Mouse (Mus musculus) embryonic facial prominence, embryonic 11.5 days (tissue): ENCODE measurements around the gene Fam160a1. TPM values are rescaled to one million over a fixed set of nuclear protein-coding genes. Genes with fewer than 3 reads are reported as not detected.

Experiments used
- ATAC-seq: fragments of 200-750 bp; cut with Nextera tagmentation; replicated peaks from 2 replicates; pipeline ENCODE4 v1.8.0; 2017; ENCODE audit warnings: low read depth; ENCODE audit not compliant: insufficient number of reproducible peaks, low FRiP score, low TSS enrichment
- DNase-seq: peaks from one replicate; pipeline ENCODE4 v3.0.0-alpha.2; 2015; ENCODE audit warnings: low spot score
- H3K27ac ChIP-seq: fragments of 300-500 bp; sonication (generic); replicated peaks from 2 replicates; pipeline ENCODE4 v1.5.1; 2014; ENCODE audit warnings: mild to moderate bottlenecking, low read depth, low read length, control low read depth
- H3K27me3 ChIP-seq: fragments of 300-500 bp; sonication (generic); 2 replicates; pipeline ENCODE4 v1.6.1; 2014; ENCODE audit warnings: mild to moderate bottlenecking, low read length, moderate library complexity, mixed read lengths; ENCODE audit not compliant: control insufficient read depth, insufficient read depth
- H3K36me3 ChIP-seq: fragments of 300-500 bp; sonication (generic); replicated peaks from 2 replicates; pipeline ENCODE4 v1.6.1; 2014; ENCODE audit warnings: low read depth, mild to moderate bottlenecking, low read length, moderate library complexity, mixed read lengths; ENCODE audit not compliant: control insufficient read depth, insufficient read depth
- H3K4me1 ChIP-seq: fragments of 300-500 bp; sonication (generic); 2 replicates; pipeline ENCODE4 v1.6.1; 2014; ENCODE audit warnings: low read length, mixed read lengths; ENCODE audit not compliant: control insufficient read depth, insufficient read depth
- H3K4me2 ChIP-seq: fragments of 300-500 bp; sonication (generic); 2 replicates; pipeline ENCODE4 v1.6.1; 2014; ENCODE audit warnings: low read depth, mild to moderate bottlenecking, control low read depth, low read length, moderate library complexity
- H3K4me3 ChIP-seq: fragments of 300-500 bp; sonication (generic); 2 replicates; pipeline ENCODE4 v1.5.1; 2014; ENCODE audit warnings: low read depth, low read length, control low read depth
- H3K9ac ChIP-seq: fragments of 300-500 bp; sonication (generic); replicated peaks from 2 replicates; pipeline ENCODE4 v1.6.1; 2014; ENCODE audit warnings: mild to moderate bottlenecking, control low read depth, low read length
- H3K9me3 ChIP-seq: fragments of 300-500 bp; sonication (generic); replicated peaks from 2 replicates; pipeline ENCODE4 v1.6.1; 2016; ENCODE audit warnings: mild to moderate bottlenecking, low read length, inconsistent platforms, mixed read lengths; ENCODE audit not compliant: control insufficient read depth
- WGBS: fragments of 180-500 bp; shearing (Covaris S2); extraction: QIAGEN DNeasy Blood & Tissue Kit; methylation state at CpG from one replicate; pipeline ENCODE4 v1.1.7; 2014; 5-methylcytosine and 5-hydroxymethylcytosine counted together
- polyA plus RNA-seq: library from polyadenylated mRNA; unstranded; fragments of >200 nt; fragmentation: Nextera tagmentation; extraction: Ambion mirVana; gene quantifications from 2 replicates; pipeline ENCODE4 v1.2.1, GENCODE M21; 2014

Gene Fam160a1
- polyA plus RNA-seq, 1 experiment from 2014 or later: 1.6 TPM

GRCm38 (mm10) chr3:85634389-85635125, 182.5 kb downstream of the Fam160a1 start:
- no peak for DNase-seq
- no peak overlapping the region for H3K27ac ChIP-seq
- no peak overlapping the region for H3K4me2 ChIP-seq
- H3K9ac ChIP-seq: no peak overlapping the region
- H3K27me3 ChIP-seq: no peaks in the 10 kb centered on the region
- 82% methylated on average over 8 of the region's 8 CpGs for WGBS
- no peak overlapping the region for H3K4me3 ChIP-seq
- H3K36me3 ChIP-seq: no peaks in the 10 kb centered on the region
- no peaks in the 10 kb centered on the region for H3K9me3 ChIP-seq
- ATAC-seq: no peak
- no peaks in the 10 kb centered on the region for H3K4me1 ChIP-seq

GRCm38 (mm10) chr3:85633733-85634132, 183.4 kb downstream of the Fam160a1 start:
- 78% methylated on average over 2 of the region's 2 CpGs for WGBS
- Histone ChIP-seq H3K9ac (no peak overlapping the region), H3K27me3 (no peaks in the 10 kb centered on the region), H3K4me2 (no peak overlapping the region), H3K36me3 (no peaks in the 10 kb centered on the region), H3K4me1 (no peaks in the 10 kb centered on the region), H3K9me3 (no peaks in the 10 kb centered on the region), H3K27ac (no peak overlapping the region), H3K4me3 (no peak overlapping the region)
- ATAC-seq (no peak), DNase-seq (no peak)

- Histone ChIP-seq H3K27me3 (no peaks in the 10 kb centered on the region), H3K36me3 (no peaks in the 10 kb centered on the region), H3K4me2 (no peak overlapping the region), H3K27ac (no peak overlapping the region), H3K4me1 (no peaks in the 10 kb centered on the region), H3K9ac (no peak overlapping the region), H3K9me3 (no peaks in the 10 kb centered on the region), H3K4me3 (no peak overlapping the region)
- 92% methylated on average over 4 of the region's 4 CpGs for WGBS
- ATAC-seq (no peak), DNase-seq (no peak)
Observed at GRCm38 (mm10) chr3:85629895-85630510, 187.1 kb downstream of the Fam160a1 start.

GRCm38 (mm10) chr3:85619751-85620150, 197.3 kb downstream of the Fam160a1 start:
- no peaks in the 10 kb centered on the region for H3K4me1 ChIP-seq
- ATAC-seq: no peak
- no peak overlapping the region for H3K9ac ChIP-seq
- WGBS: 97% methylated on average over 1 of the region's 1 CpGs
- no peaks in the 10 kb centered on the region for H3K9me3 ChIP-seq
- no peak for DNase-seq
- H3K36me3 ChIP-seq: no peaks in the 10 kb centered on the region; the same call in 1 of the 2 replicates
- no peak overlapping the region for H3K4me3 ChIP-seq
- H3K27me3 ChIP-seq: no peaks in the 10 kb centered on the region
- no peak overlapping the region for H3K27ac ChIP-seq
- H3K4me2 ChIP-seq: no peak overlapping the region

- Histone ChIP-seq H3K27me3 (no peaks in the 10 kb centered on the region), H3K4me1 (no peaks in the 10 kb centered on the region), H3K36me3 (no peaks in the 10 kb centered on the region; the same call in 1 of the 2 replicates), H3K9ac (no peak overlapping the region), H3K4me3 (no peak overlapping the region), H3K27ac (no peak overlapping the region), H3K4me2 (no peak overlapping the region), H3K9me3 (no peaks in the 10 kb centered on the region)
- 88% methylated on average over 5 of the region's 5 CpGs for WGBS
- DNase-seq: no peak
- no peak for ATAC-seq
Observed at GRCm38 (mm10) chr3:85619345-85619744, 197.7 kb downstream of the Fam160a1 start.

- no peaks in the 10 kb centered on the region; the same call in 1 of the 2 replicates for H3K36me3 ChIP-seq
- H3K27me3 ChIP-seq: no peaks in the 10 kb centered on the region
- DNase-seq: no peak
- 82% methylated on average over 6 of the region's 6 CpGs for WGBS
- H3K9ac ChIP-seq: no peak overlapping the region
- H3K4me3 ChIP-seq: no peak overlapping the region
- H3K4me1 ChIP-seq: no peaks in the 10 kb centered on the region
- H3K9me3 ChIP-seq: no peaks in the 10 kb centered on the region
- no peak for ATAC-seq
- H3K27ac ChIP-seq: no peak overlapping the region
- H3K4me2 ChIP-seq: no peak overlapping the region
Observed at GRCm38 (mm10) chr3:85618885-85619284, 198.2 kb downstream of the Fam160a1 start.

- Histone ChIP-seq H3K4me3 (no peak overlapping the region), H3K27ac (no peak overlapping the region), H3K27me3 (no peaks in the 10 kb centered on the region), H3K9me3 (no peaks in the 10 kb centered on the region), H3K4me2 (no peak overlapping the region), H3K36me3 (no peaks in the 10 kb centered on the region; the same call in 1 of the 2 replicates), H3K4me1 (no peaks in the 10 kb centered on the region), H3K9ac (no peak overlapping the region)
- DNase-seq: no peak
- WGBS: 87% methylated on average over 1 of the region's 1 CpGs
- no peak for ATAC-seq
Observed at GRCm38 (mm10) chr3:85616389-85616788, 200.7 kb downstream of the Fam160a1 start.
